Comparison of ENCODE assay signal across 19 mouse cellular contexts in genomic region chr9:55395650-55396049, GRCm38 (mm10).
A peak's percentile ranks its signal among the peaks of the same experiment; 100 is the strongest.
DNase-seq lines count a peak whose midpoint lies in the region; ATAC-seq lines count a peak whose summit lies in the region.
"Had no signal": no experiment of that assay in that cellular context is flagged by ENCODE, and none has a peak within 500 bp of the region (broad histone marks: within the 10 kb centered on the region; RNA-seq: fewer than 3 reads in every experiment).

No protein-coding gene starts in this region.

- DNase-seq in B cell, adult 2 months, result peak; percentile 23 to 33
- DNase-seq in MEL-GATA-1-ER (ENCODE audit: extremely low read depth, low read depth), result peak; percentile 43
- no peak for DNase-seq in cerebellum, postnatal 10 days
- DNase-seq: adrenal gland, postnatal 10 days; cerebellum, adult 11 months; cerebellum, adult 9-10 months; forebrain, postnatal 0 days; gastrocnemius, postnatal 10 days; heart, postnatal 14 days; kidney, adult 9 months; kidney, postnatal 10 days; layer of hippocampus, postnatal 36 days; lung, embryonic 14.5 days; right cerebral cortex, postnatal 4 days had no signal

- ATAC-seq in megakaryocyte, adult 5-6 weeks (ENCODE audit: poor library complexity, severe bottlenecking), result peak; percentile 96
- no peak for ATAC-seq in megakaryocyte-erythroid progenitor cell, adult 5-6 weeks (replicated peaks; ENCODE audit: low FRiP score, low TSS enrichment, poor library complexity, severe bottlenecking)
- no peak for ATAC-seq in activated CD4-positive, CD25-positive, alpha-beta regulatory T cell, adult 4 months
- ATAC-seq: forebrain, postnatal 0 days; intestine, postnatal 0 days; midbrain, embryonic 16.5 days had no signal

Comparison
In these comparisons a context has a peak if more than half of its experiments do, and no peak if none do; other contexts are left out.
1. DNase-seq: peak in B cell, adult 2 months (2 of 2) and MEL-GATA-1-ER (single experiment); none in cerebellum, postnatal 10 days (0 of 2).